Mouse (Mus musculus): ENCODE measurements at regions not wholly inside any gene's neighbourhood (a gene's known extent, or its start where the extent isn't known, plus 50 kb on each side); places are given as distances from the start of the nearest gene placed in this dataset.

DNA sequence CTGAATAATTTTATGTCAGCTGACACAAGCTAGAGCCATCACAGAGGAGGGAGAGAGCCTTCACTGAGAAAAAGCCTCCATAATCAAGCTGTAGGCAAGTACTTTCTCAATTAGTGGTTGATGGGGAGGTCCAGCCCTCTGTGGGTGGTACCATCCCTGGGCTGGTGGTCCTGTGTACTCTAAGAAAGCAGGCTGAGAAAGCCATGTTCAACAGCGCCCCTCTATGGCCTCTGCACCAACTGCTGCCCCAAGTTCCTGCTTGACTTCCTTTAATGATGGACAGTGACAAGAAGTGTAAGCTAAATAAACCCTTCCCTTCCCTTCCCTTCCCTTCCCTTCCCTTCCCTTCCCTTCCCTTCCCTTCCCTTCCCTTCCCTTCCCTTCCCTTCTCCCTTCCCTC, 211.2 kb upstream of the Egln3 start:
- 50% methylated on average over 1 of the region's 1 CpGs for WGBS
- TF ChIP-seq CTCF (IDR thresholded peaks at IDR 0.05; ENCODE audit: low read depth): no peak
- no peak for ATAC-seq

DNA sequence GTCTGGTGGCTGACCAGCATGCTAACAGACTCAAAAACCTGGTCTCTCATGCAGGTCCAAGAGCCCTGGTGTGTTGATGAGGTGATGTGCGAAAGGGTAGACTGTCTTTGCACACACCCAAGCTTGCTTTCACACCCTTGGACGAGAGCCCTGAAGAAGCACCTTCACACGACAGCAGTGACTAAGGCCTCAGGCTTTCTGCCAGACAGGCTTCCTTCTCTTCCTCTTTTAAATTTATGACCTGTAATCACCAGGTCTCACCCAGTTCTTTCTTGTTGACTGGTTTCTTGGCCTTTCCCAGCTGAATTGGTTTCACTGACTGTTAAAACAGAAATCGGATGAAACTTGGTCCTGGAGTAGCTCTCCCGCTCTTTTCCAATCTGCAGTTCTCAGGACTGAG, 210.5 kb upstream of the Egln3 start:
- H3K27ac ChIP-seq: no peak overlapping the region
- ATAC-seq: no peak
- no peaks in the 10 kb centered on the region for H3K27me3 ChIP-seq (ENCODE audit: insufficient read depth, low read length)
- H3K4me1 ChIP-seq (ENCODE audit: insufficient read depth, low read length): no peaks in the 10 kb centered on the region
- no peak overlapping the region for H3K4me3 ChIP-seq (ENCODE audit: low read length)
- WGBS: 79% methylated on average over 5 of the region's 5 CpGs
- H3K36me3 ChIP-seq (ENCODE audit: insufficient read depth, low read length): no peaks in the 10 kb centered on the region
- H3K9ac ChIP-seq (replicated peaks; ENCODE audit: low read length): no peak overlapping the region
- H3K4me2 ChIP-seq (ENCODE audit: low read depth, low read length): no peak overlapping the region
- TF ChIP-seq CTCF (IDR thresholded peaks at IDR 0.05; ENCODE audit: low read depth): no peak
- H3K9me3 ChIP-seq (ENCODE audit: low read length): no peaks in the 10 kb centered on the region
- DNase-seq (ENCODE audit: low spot score): no peak

More for the DNA sequence above, 211.2 kb upstream of the Egln3 start:
- Histone ChIP-seq H3K4me2 (ENCODE audit: low read depth, low read length) (no peak overlapping the region), H3K4me3 (ENCODE audit: low read length) (no peak overlapping the region), H3K27ac (no peak overlapping the region), H3K27me3 (ENCODE audit: insufficient read depth, low read length) (no peaks in the 10 kb centered on the region), H3K9me3 (ENCODE audit: low read length) (no peaks in the 10 kb centered on the region), H3K9ac (replicated peaks; ENCODE audit: low read length) (no peak overlapping the region), H3K4me1 (ENCODE audit: insufficient read depth, low read length) (no peaks in the 10 kb centered on the region), H3K36me3 (ENCODE audit: insufficient read depth, low read length) (no peaks in the 10 kb centered on the region)
- DNase-seq (ENCODE audit: low spot score): no peak

DNA sequence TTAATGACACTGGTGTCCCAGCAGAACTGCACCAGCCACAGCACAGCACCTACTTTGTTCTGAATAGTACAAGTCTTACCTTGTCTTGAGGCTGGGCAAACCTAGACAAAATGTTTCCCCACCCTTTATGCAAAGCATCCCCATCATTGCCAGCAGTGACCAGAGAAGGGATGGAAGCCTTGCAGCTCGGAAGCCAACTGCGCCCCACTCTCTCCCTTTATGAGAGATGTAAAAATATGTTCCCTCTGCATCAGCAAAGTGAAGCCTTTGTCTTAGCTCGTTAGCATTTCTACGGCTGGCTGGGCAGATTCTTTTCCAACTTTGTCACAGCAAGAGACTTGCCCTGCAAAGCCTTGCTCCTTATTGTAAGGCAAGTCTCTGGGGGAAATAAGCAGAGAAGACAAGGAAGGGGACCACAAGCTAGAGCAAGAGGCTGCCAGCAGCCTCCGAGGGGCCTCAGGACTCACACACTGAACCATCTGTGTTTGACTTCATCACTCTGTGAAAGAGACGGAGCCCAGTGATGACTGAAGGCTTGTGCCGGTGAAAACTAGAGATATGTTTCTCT, 206.5 kb upstream of the Egln3 start:
- ATAC-seq: no peak
- no peaks in the 10 kb centered on the region for H3K4me1 ChIP-seq (ENCODE audit: insufficient read depth, low read length)
- TF ChIP-seq CTCF (IDR thresholded peaks at IDR 0.05; ENCODE audit: low read depth): no peak
- H3K4me2 ChIP-seq (ENCODE audit: low read depth, low read length): no peak overlapping the region
- no peaks in the 10 kb centered on the region for H3K9me3 ChIP-seq (ENCODE audit: low read length)
- DNase-seq (ENCODE audit: low spot score): peak; percentile 46
- no peak overlapping the region for H3K4me3 ChIP-seq (ENCODE audit: low read length)
- no peak overlapping the region for H3K27ac ChIP-seq
- no peaks in the 10 kb centered on the region for H3K36me3 ChIP-seq (ENCODE audit: insufficient read depth, low read length)
- H3K9ac ChIP-seq (replicated peaks; ENCODE audit: low read length): no peak overlapping the region
- no peaks in the 10 kb centered on the region for H3K27me3 ChIP-seq (ENCODE audit: insufficient read depth, low read length)
- WGBS: 16% methylated on average over 7 of the region's 7 CpGs

DNA sequence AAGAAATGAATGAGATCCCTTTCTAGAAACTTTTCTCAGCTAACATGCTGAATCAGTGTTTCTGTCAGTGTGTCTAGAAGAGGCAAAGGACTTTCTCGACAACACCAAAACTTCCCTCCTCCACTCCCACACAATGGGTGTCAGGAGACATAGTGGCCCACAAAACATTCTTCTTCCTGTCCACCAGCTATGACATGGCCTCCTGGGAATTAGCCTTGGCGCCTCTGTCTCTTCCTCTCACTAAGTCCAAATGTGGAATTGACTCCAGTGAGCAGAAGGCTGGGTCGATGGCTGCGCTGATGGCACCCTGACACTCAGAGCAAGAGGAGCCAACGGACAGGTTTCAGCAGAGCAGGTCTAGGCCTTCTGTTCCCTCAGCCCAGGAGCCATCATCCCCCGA, 205.2 kb upstream of the Egln3 start:
- no peak overlapping the region for H3K27ac ChIP-seq
- TF ChIP-seq CTCF (IDR thresholded peaks at IDR 0.05; ENCODE audit: low read depth): no peak

DNA sequence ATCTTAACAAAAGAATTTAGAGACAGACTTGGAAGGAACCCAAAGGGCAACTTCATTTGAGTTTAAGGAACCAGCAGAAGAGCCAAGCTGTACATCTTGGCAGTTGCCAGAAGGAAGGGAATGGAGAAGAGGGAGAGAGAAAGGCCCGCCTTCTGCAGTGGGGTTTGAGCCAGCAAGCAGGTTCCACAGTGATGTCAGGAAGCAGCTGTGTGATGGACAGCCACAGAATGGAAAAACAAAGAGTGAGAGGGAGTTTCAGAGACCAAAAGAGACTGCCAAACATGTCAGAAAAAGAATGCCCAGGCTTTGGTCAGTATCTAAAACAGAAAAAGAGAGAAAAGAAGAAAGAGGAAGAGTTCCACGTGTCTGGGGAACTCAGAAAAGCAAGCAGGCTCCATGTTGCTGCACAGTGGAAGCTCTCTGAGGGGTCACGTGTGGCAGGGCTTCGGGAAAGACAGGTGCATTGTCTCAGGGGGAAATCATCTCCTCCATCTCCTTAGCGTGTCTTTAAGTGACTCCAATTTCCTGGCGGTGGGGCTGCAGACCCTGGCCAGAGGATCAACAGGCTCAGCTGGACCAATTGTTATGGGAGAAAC, 203.7 kb upstream of the Egln3 start:
- no peaks in the 10 kb centered on the region for H3K36me3 ChIP-seq (ENCODE audit: insufficient read depth, low read length)
- no peaks in the 10 kb centered on the region for H3K4me1 ChIP-seq (ENCODE audit: insufficient read depth, low read length)
- H3K9ac ChIP-seq (replicated peaks; ENCODE audit: low read length): no peak overlapping the region
- ATAC-seq (no peak), DNase-seq (ENCODE audit: low spot score) (no peak)
- no peak overlapping the region for H3K27ac ChIP-seq
- H3K4me3 ChIP-seq (ENCODE audit: low read length): no peak overlapping the region
- H3K27me3 ChIP-seq (ENCODE audit: insufficient read depth, low read length): no peaks in the 10 kb centered on the region
- WGBS: 48% methylated on average over 6 of the region's 6 CpGs
- no peaks in the 10 kb centered on the region for H3K9me3 ChIP-seq (ENCODE audit: low read length)
- no peak overlapping the region for H3K4me2 ChIP-seq (ENCODE audit: low read depth, low read length)
- no peak for TF ChIP-seq CTCF (IDR thresholded peaks at IDR 0.05; ENCODE audit: low read depth)

More for the DNA sequence above, 205.2 kb upstream of the Egln3 start:
- H3K27me3 ChIP-seq (ENCODE audit: insufficient read depth, low read length): no peaks in the 10 kb centered on the region
- H3K9ac ChIP-seq (replicated peaks; ENCODE audit: low read length): no peak overlapping the region
- no peak overlapping the region for H3K4me3 ChIP-seq (ENCODE audit: low read length)
- no peaks in the 10 kb centered on the region for H3K36me3 ChIP-seq (ENCODE audit: insufficient read depth, low read length)
- H3K4me2 ChIP-seq (ENCODE audit: low read depth, low read length): no peak overlapping the region
- H3K9me3 ChIP-seq (ENCODE audit: low read length): no peaks in the 10 kb centered on the region
- ATAC-seq (no peak), DNase-seq (ENCODE audit: low spot score) (no peak)
- no peaks in the 10 kb centered on the region for H3K4me1 ChIP-seq (ENCODE audit: insufficient read depth, low read length)
- WGBS: 81% methylated on average over 6 of the region's 6 CpGs

DNA sequence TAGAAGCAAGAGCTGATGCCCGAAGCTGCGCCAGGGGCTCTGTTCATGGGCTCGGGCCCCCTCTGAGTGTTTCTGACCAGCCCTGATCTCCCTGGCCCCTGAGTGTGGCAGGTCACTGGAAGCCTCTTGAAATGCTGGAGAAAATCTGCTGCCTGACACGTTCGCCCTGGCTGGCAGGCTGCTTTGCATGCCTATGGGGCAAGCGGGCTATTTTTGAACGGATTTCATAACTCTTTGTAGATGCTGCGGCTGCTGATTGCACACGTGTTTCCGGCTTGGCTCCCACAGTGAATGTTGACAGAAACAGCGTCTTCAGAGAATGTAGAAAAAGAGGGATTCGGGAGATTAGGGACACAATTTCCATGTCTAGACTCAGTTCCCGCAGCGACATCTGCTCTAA, 201.4 kb upstream of the Egln3 start:
- no peak for ATAC-seq
- no peaks in the 10 kb centered on the region for H3K4me1 ChIP-seq (ENCODE audit: insufficient read depth, low read length)
- H3K27ac ChIP-seq: no peak overlapping the region
- 52% methylated on average over 14 of the region's 14 CpGs for WGBS
- TF ChIP-seq CTCF (IDR thresholded peaks at IDR 0.05; ENCODE audit: low read depth): no peak
- H3K9me3 ChIP-seq (ENCODE audit: low read length): no peaks in the 10 kb centered on the region
- peak overlapping the region; percentile 34; the same call in 1 of the 2 replicates for H3K4me2 ChIP-seq (ENCODE audit: low read depth, low read length)
- H3K4me3 ChIP-seq (ENCODE audit: low read length): no peak overlapping the region
- peak; percentile 24 for DNase-seq (ENCODE audit: low spot score)
- no peaks in the 10 kb centered on the region for H3K27me3 ChIP-seq (ENCODE audit: insufficient read depth, low read length)
- no peaks in the 10 kb centered on the region for H3K36me3 ChIP-seq (ENCODE audit: insufficient read depth, low read length)
- no peak overlapping the region for H3K9ac ChIP-seq (replicated peaks; ENCODE audit: low read length)

DNA sequence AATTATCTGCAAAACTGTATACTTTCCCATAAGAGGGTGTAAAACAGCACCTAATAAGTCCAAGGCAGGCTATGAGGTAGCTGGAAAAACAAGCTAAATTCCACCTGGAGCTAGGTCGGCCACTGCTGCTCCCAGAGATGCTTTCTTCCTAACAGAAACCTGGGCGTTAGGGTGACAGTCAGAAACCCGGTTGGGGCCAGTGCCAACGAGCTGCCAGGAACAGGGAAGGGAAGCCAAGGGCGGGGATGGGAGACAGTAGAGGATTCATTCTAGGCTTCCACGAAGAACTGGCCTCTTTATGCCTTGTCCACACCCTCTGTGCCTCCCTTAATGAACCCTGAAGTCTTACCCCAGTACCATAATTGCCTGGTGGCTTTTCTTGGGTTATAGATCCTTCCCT, 198.9 kb upstream of the Egln3 start:
- DNase-seq (ENCODE audit: low spot score) (no peak), ATAC-seq (no peak)
- H3K9me3 ChIP-seq (ENCODE audit: low read length): no peaks in the 10 kb centered on the region
- H3K4me2 ChIP-seq (ENCODE audit: low read depth, low read length): no peak overlapping the region
- H3K36me3 ChIP-seq (ENCODE audit: insufficient read depth, low read length): no peaks in the 10 kb centered on the region
- WGBS: 87% methylated on average over 6 of the region's 6 CpGs
- H3K27ac ChIP-seq: no peak overlapping the region
- H3K4me3 ChIP-seq (ENCODE audit: low read length): no peak overlapping the region
- no peaks in the 10 kb centered on the region for H3K27me3 ChIP-seq (ENCODE audit: insufficient read depth, low read length)
- TF ChIP-seq CTCF (IDR thresholded peaks at IDR 0.05; ENCODE audit: low read depth): no peak
- no peak overlapping the region for H3K9ac ChIP-seq (replicated peaks; ENCODE audit: low read length)
- no peaks in the 10 kb centered on the region for H3K4me1 ChIP-seq (ENCODE audit: insufficient read depth, low read length)

All from hindbrain, postnatal 0 days (tissue).